Mouse (Mus musculus) heart, embryonic 14.5 days (tissue): ENCODE measurements around the gene Tuba1a. TPM values are rescaled to one million over a fixed set of nuclear protein-coding genes. Genes with fewer than 3 reads are reported as not detected.

Source experiments
- ATAC-seq: fragments of 200-750 bp; cut with Nextera tagmentation; 2 replicates; pipeline ENCODE4 v1.8.0; 2017; ENCODE audit warnings: low read depth, moderate TSS enrichment; ENCODE audit not compliant: insufficient number of reproducible peaks, insufficient read depth, low FRiP score
- H3K27ac ChIP-seq, 2 experiments: fragments of 200-500 bp in 1 of 2; fragments of 300-500 bp in 1 of 2; sonication (generic) in 1 of 2; replicated peaks in 1 of 2; 2 replicates each; pipeline ENCODE4 v1.5.1; 2012 to 2014; ENCODE audit warnings: low read depth in 2 of 2, low read length in 2 of 2, control low read depth in 1 of 2, mild to moderate bottlenecking in 1 of 2, mixed read lengths in 1 of 2; ENCODE audit not compliant: control insufficient read depth in 1 of 2, insufficient read depth in 1 of 2
- H3K27me3 ChIP-seq: fragments of 300-500 bp; sonication (generic); 2 replicates; pipeline ENCODE4 v1.6.1; 2014; ENCODE audit warnings: mild to moderate bottlenecking, low read length, control low read depth; ENCODE audit not compliant: control insufficient read depth, insufficient read depth
- H3K36me3 ChIP-seq: fragments of 300-500 bp; sonication (generic); 2 replicates; pipeline ENCODE4 v1.6.1; 2014; ENCODE audit warnings: mild to moderate bottlenecking, control low read depth, low read length, mixed read lengths; ENCODE audit not compliant: control insufficient read depth, insufficient read depth
- H3K4me1 ChIP-seq, 2 experiments: fragments of 200-500 bp in 1 of 2; fragments of 300-500 bp in 1 of 2; sonication (generic) in 1 of 2; 2 replicates each; pipeline ENCODE4 v1.6.1; 2012 to 2014; ENCODE audit warnings: low read length in 2 of 2, control low read depth in 1 of 2, mixed read lengths in 1 of 2; ENCODE audit not compliant: control insufficient read depth in 2 of 2, insufficient read depth in 2 of 2
- H3K4me2 ChIP-seq: fragments of 300-500 bp; sonication (generic); 2 replicates; pipeline ENCODE4 v1.6.1; 2014; ENCODE audit warnings: mild to moderate bottlenecking, low read length
- H3K4me3 ChIP-seq, 2 experiments: fragments of 200-500 bp in 1 of 2; fragments of 300-500 bp in 1 of 2; sonication (generic) in 1 of 2; 2 replicates each; pipeline ENCODE4 v1.5.1; 2012 to 2014; ENCODE audit warnings: low read length in 2 of 2, mild to moderate bottlenecking in 2 of 2, control low read depth in 1 of 2, low read depth in 1 of 2, moderate library complexity in 1 of 2; ENCODE audit not compliant: control insufficient read depth in 1 of 2, insufficient read depth in 1 of 2
- H3K9ac ChIP-seq: fragments of 300-500 bp; sonication (generic); 2 replicates; pipeline ENCODE4 v1.6.1; 2014; ENCODE audit warnings: mild to moderate bottlenecking, low read length
- H3K9me3 ChIP-seq: fragments of 300-500 bp; sonication (generic); 2 replicates; pipeline ENCODE4 v1.6.1; 2016; ENCODE audit warnings: low read length, control low read depth; ENCODE audit not compliant: control insufficient read depth
- WGBS: fragments of 180-500 bp; shearing (Covaris S2); extraction: QIAGEN DNeasy Blood & Tissue Kit; methylation state at CpG from one replicate; pipeline ENCODE4 v1.1.7; 2014; 5-methylcytosine and 5-hydroxymethylcytosine counted together
- polyA plus RNA-seq: library from polyadenylated mRNA; unstranded; fragments of >200 nt; fragmentation: Nextera tagmentation; extraction: Ambion mirVana; gene quantifications from 2 replicates; pipeline ENCODE4 v1.2.1, GENCODE M21; 2014

Tuba1a gene
- polyA plus RNA-seq, 1 experiment from 2014 or later = 917 TPM

DNA sequence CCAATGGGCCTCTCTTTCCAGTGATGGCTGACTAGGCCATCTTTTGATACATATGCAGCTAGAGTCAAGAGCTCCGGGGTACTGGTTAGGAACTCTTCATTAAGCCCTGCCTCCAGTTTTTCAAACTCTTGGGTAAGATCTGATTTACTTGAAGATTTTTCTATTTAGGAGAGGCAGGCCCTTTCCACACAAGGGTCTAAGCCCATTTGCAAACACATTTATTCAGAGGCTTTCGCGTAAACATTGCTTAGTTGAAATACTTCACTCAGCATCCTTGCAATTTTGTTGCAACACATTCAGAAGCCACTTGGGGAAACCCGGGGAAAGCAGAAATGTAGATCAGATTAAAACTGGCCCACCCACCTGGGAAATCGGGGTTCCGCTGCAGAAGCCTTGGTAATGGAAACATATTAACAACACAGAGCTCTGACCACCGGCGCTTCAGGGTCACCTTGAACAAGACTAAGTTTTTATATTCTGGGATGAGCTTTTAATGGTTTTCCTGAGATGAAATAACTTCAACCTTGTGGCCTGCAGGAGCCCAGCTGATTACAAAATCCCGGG is 41.5 kb upstream of the Tuba1a start:
- WGBS = 77% methylated on average over 9 of the region's 9 CpGs
- Histone ChIP-seq H3K4me3 (no peak overlapping the region), H3K9ac (no peak overlapping the region), H3K27me3 (no peaks in the 10 kb centered on the region), H3K27ac (no peak overlapping the region), H3K36me3 (no peaks in the 10 kb centered on the region), H3K4me2 (no peak overlapping the region), H3K9me3 (no peaks in the 10 kb centered on the region), H3K4me1 (peaks cover 30 to 52% of the 10 kb centered on the region in 2 experiments)
- no peak for ATAC-seq

DNA sequence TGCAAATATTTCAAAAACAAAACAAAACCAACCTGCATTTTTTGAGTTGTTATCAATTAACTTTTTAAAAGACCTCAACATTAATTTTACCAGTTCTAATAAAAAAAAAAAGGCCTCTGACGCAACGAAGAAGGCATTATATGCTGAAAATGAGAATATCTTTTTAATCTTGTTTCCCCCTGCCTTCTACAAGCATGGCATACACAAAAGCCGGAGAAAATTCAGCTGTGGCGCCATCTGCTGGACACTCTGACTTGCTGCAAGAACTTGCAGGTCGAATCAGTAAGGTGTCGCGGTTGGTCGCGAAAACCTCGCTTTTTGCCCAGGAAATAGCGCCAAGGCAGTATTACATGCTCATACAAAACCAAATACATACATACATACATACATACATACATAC is 40.4 kb upstream of the Tuba1a start:
- ATAC-seq = no peak
- Histone ChIP-seq H3K27ac (peak overlapping the region in 1 of 2 experiments; percentile 96; a peak in 2 of 4 replicates), H3K9ac (peak overlapping the region; percentile 83), H3K4me1 (peaks cover 33 to 53% of the 10 kb centered on the region in 2 experiments), H3K4me3 (no peak overlapping the region), H3K27me3 (no peaks in the 10 kb centered on the region), H3K4me2 (peak overlapping the region; percentile 81), H3K9me3 (no peaks in the 10 kb centered on the region), H3K36me3 (no peaks in the 10 kb centered on the region)
- WGBS = under 1% methylated on average over 11 of the region's 11 CpGs

- H3K4me1 ChIP-seq = peaks cover 29 to 47% of the 10 kb centered on the region in 2 experiments
Observed at GRCm38 (mm10) chr15:98993093-98993793, 39.7 kb upstream of the Tuba1a start.

DNA sequence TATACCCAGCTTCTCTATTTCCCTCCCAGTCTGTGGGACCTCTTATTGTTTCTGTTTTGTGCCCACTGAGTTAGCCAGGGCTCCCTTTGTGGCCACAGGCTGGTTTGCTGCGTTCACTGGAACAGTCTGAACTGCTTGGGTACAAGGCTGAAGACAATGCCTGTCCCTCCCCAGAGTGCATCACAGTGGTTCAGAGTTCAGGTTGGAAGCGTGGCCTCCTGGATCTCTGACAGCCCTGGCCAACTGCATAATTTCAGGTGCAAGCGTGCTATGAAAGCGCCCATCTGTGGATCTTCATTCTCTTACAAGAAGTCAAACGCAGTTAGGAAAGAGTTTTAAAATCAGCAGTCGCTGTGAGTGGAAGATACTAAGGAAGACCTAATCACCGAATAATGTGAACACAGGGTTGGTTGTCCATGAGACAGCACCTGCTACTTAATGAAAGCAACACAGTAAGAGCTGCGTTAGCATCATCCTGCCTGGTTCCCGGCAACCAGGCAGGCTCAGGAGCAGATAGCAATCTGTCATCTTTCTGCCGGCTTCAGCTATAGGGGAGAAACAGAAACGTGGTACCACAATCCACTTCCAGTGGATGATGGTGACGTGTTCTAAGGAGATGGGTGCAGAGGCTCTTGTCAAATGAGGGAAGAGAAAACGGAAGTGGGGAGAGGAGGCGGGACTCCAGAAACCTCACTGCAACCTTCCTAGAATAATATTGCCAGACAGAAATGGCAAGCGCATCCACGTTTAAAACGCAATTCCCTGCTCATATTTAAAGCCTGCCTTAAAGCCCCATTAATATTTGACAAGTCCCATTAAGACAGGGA is 38.8 kb upstream of the Tuba1a start:
- ATAC-seq = no peak

More at GRCm38 (mm10) chr15:98993093-98993793, 39.7 kb upstream of the Tuba1a start:
- H3K9ac ChIP-seq = peak overlapping the region; percentile 83
- no peaks in the 10 kb centered on the region for H3K27me3 ChIP-seq
- ATAC-seq = peak; percentile 83
- WGBS = 5% methylated on average over 35 of the region's 35 CpGs
- H3K36me3 ChIP-seq = no peaks in the 10 kb centered on the region
- peak overlapping the region; percentile 81 for H3K4me2 ChIP-seq
- no peaks in the 10 kb centered on the region for H3K9me3 ChIP-seq
- H3K27ac ChIP-seq = peak overlapping the region; percentile 96 to 99
- peak overlapping the region; percentile 41 to 51 for H3K4me3 ChIP-seq

DNA sequence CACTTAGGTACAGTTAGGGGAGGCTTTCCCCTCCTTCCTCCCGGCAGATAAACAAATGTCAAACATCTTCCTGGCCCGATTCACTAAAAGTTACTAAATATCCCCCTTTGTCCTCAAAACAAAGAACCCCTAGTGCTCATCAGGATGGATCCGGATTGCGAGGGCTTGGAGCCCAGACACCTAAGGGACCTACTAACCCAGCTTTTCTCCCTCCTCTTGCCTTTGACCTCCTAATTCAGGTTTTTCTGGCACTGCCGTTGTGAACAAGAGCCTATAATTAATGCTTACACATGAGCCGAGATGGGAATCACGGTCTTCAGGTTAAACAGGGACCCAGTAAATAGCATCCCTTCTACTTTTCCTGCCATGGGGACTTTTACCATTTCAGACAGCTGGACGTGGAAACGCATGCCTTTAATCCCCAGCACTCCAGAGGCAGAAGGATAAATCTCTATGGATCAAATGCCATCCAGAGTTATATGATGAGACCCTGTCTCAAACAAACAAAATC is 38.1 kb upstream of the Tuba1a start:
- Histone ChIP-seq H3K9me3 (no peaks in the 10 kb centered on the region), H3K4me3 (no peak overlapping the region), H3K27ac (peak overlapping the region in 1 of 2 experiments; percentile 53; a peak in 2 of 4 replicates), H3K27me3 (no peaks in the 10 kb centered on the region), H3K9ac (peak overlapping the region; percentile 63), H3K4me1 (peaks cover 29 to 53% of the 10 kb centered on the region in 2 experiments), H3K4me2 (peak overlapping the region; percentile 44), H3K36me3 (no peaks in the 10 kb centered on the region)
- 40% methylated on average over 9 of the region's 9 CpGs for WGBS
- no peak for ATAC-seq

More for the DNA sequence above, 38.8 kb upstream of the Tuba1a start:
- WGBS = 32% methylated on average over 17 of the region's 17 CpGs
- Histone ChIP-seq H3K4me3 (peak overlapping the region; percentile 34 to 41), H3K36me3 (no peaks in the 10 kb centered on the region), H3K9ac (peak overlapping the region; percentile 83), H3K4me1 (peaks cover 28 to 47% of the 10 kb centered on the region in 2 experiments), H3K27me3 (no peaks in the 10 kb centered on the region), H3K4me2 (peak overlapping the region; percentile 81), H3K27ac (peak overlapping the region; percentile 85 to 96), H3K9me3 (no peaks in the 10 kb centered on the region)

- peak overlapping the region in 1 of 2 experiments; percentile 53; a peak in 2 of 4 replicates for H3K27ac ChIP-seq
Observed at GRCm38 (mm10) chr15:98990669-98991539, 37.4 kb upstream of the Tuba1a start.

More at GRCm38 (mm10) chr15:98990669-98991539, 37.4 kb upstream of the Tuba1a start:
- Histone ChIP-seq H3K4me1 (peaks cover 27 to 55% of the 10 kb centered on the region in 2 experiments), H3K9ac (peak overlapping the region; percentile 63), H3K27me3 (no peaks in the 10 kb centered on the region), H3K4me2 (peak overlapping the region; percentile 44), H3K9me3 (no peaks in the 10 kb centered on the region), H3K36me3 (no peaks in the 10 kb centered on the region), H3K4me3 (no peak overlapping the region)
- 24% methylated on average over 15 of the region's 15 CpGs for WGBS
- no peak for ATAC-seq
